Mouse (Mus musculus) neural tube, embryonic 11.5 days (tissue): ENCODE measurements around the gene Sgf29. TPM values are rescaled to one million over a fixed set of nuclear protein-coding genes. Genes with fewer than 3 reads are reported as not detected.

Source experiments
- ATAC-seq: fragments of 200-750 bp; cut with Nextera tagmentation; 2 replicates; pipeline ENCODE4 v1.8.0; 2017; ENCODE audit warnings: moderate number of reproducible peaks, mild to moderate bottlenecking, moderate TSS enrichment, moderate library complexity; ENCODE audit not compliant: insufficient read depth, low FRiP score, low TSS enrichment
- DNase-seq: peaks from one replicate; pipeline ENCODE4 v3.0.0-alpha.2; 2015; ENCODE audit warnings: low spot score
- H3K27ac ChIP-seq: fragments of 300-500 bp; sonication (generic); 2 replicates; pipeline ENCODE4 v1.5.1; 2014; ENCODE audit warnings: low read depth, mild to moderate bottlenecking, low read length
- H3K27me3 ChIP-seq: fragments of 300-500 bp; sonication (generic); 2 replicates; pipeline ENCODE4 v1.6.1; 2014; ENCODE audit warnings: mild to moderate bottlenecking, low read length, mixed read lengths; ENCODE audit not compliant: control insufficient read depth, insufficient read depth
- H3K36me3 ChIP-seq: fragments of 300-500 bp; sonication (generic); 2 replicates; pipeline ENCODE4 v1.6.1; 2014; ENCODE audit warnings: mild to moderate bottlenecking, low read length, moderate library complexity, mixed read lengths; ENCODE audit not compliant: control insufficient read depth, insufficient read depth
- H3K4me1 ChIP-seq: fragments of 300-500 bp; sonication (generic); 2 replicates; pipeline ENCODE4 v1.6.1; 2014; ENCODE audit warnings: low read length, mixed read lengths; ENCODE audit not compliant: control insufficient read depth, insufficient read depth
- H3K4me2 ChIP-seq: fragments of 300-500 bp; sonication (generic); 2 replicates; pipeline ENCODE4 v1.6.1; 2014; ENCODE audit warnings: low read depth, mild to moderate bottlenecking, moderate library complexity
- H3K4me3 ChIP-seq: fragments of 300-500 bp; sonication (generic); 2 replicates; pipeline ENCODE4 v1.5.1; 2014; ENCODE audit warnings: low read depth, low read length
- H3K9ac ChIP-seq: fragments of 300-500 bp; sonication (generic); 2 replicates; pipeline ENCODE4 v1.6.1; 2014; ENCODE audit warnings: mild to moderate bottlenecking, low read length
- H3K9me3 ChIP-seq: fragments of 300-500 bp; sonication (generic); 2 replicates; pipeline ENCODE4 v1.6.1; 2016; ENCODE audit warnings: low read length; ENCODE audit not compliant: control insufficient read depth
- WGBS: fragments of 180-500 bp; shearing (Covaris S2); extraction: QIAGEN DNeasy Blood & Tissue Kit; methylation state at CpG from one replicate; pipeline ENCODE4 v1.1.7; 2014; 5-methylcytosine and 5-hydroxymethylcytosine counted together
- polyA plus RNA-seq: library from polyadenylated mRNA; unstranded; fragments of >200 nt; fragmentation: Nextera tagmentation; extraction: Ambion mirVana; gene quantifications from 2 replicates; pipeline ENCODE4 v1.2.1, GENCODE M21; 2014

The Sgf29 gene
- polyA plus RNA-seq, 1 experiment from 2014 or later, result 63.1 TPM

DNA sequence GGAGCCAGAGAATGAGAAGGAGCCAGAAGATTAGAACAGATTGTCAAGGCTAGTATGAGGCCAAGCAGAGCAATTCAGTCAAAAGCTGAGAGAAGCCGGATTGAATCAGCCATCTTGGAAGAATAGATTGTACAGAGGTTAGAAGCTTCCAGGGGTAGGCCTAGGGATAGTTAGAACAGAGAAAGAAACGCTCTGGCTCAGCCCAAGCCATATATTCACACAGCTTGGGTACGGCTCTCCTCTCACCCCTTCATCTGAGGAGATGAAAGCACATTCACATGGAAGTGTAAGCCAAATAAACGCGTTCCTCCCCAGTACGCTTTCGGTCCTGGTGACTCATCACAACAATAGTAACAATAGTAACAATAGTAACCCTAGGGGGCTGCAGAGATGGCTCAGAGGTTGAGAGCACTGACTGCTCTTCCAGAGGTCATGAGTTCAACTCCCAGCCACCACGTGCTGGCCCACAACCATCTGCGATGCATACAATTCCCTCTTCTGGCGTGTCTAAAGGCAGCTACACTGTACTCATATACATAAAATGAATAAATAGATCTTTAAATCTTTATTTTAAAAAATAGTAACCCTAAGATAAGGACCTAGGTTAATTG lies 45.4 kb downstream of the Sgf29 start:
- DNase-seq, result no peak
- H3K27ac ChIP-seq, result peak overlapping the region; percentile 92; the same call in 1 of the 2 replicates
- H3K9ac ChIP-seq, result no peak overlapping the region
- peak overlapping the region; percentile 95 for H3K4me2 ChIP-seq
- H3K4me1 ChIP-seq, result peaks cover 7% of the 10 kb centered on the region
- peak overlapping the region; percentile 83 for H3K4me3 ChIP-seq
- 21% methylated on average over 10 of the region's 10 CpGs for WGBS
- peaks cover 4% of the 10 kb centered on the region; the same call in 1 of the 2 replicates for H3K36me3 ChIP-seq
- H3K27me3 ChIP-seq, result no peaks in the 10 kb centered on the region
- H3K9me3 ChIP-seq, result no peaks in the 10 kb centered on the region
- ATAC-seq, result no peak

DNA sequence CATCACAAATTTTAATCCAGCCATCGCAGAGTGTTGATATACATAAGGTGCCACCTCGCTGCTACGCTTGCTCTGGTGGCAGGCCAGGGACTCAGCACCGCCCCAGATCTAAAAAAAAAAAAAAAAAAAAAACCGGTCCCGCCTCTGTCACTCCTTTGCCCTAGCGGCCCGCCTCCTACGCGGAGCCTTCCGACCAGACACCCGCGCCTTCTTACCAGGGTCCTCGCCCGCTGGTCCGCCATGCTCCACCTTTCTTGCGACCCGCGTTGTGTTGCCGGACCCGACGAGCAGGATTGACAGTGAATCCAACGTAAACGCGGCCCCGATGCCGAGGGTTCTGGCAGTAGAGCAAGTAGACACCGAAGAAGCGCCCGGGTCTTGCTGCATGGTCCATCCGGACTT lies 46.1 kb downstream of the Sgf29 start, which contains the start of gene Bola2:
Bola2 (plus strand) TSS at position 192 of the 402 bp plus-strand sequence.
- H3K9ac ChIP-seq, result peak within 1 kb of the TSS; percentile 85
- peak within 1 kb of the TSS; percentile 92 for H3K27ac ChIP-seq
- no peaks in the 10 kb centered on the region for H3K9me3 ChIP-seq
- H3K27me3 ChIP-seq, result no peaks in the 10 kb centered on the region
- H3K4me1 ChIP-seq, result peaks cover 7% of the 10 kb centered on the region
- H3K4me3 ChIP-seq, result peak within 1 kb of the TSS; percentile 83
- ATAC-seq, result peak; percentile 61
- peaks cover 2% of the 10 kb centered on the region; the same call in 1 of the 2 replicates for H3K36me3 ChIP-seq
- DNase-seq, result no peak
- H3K4me2 ChIP-seq, result peak within 1 kb of the TSS; percentile 95
- under 1% methylated on average over 31 of the region's 31 CpGs for WGBS

DNA sequence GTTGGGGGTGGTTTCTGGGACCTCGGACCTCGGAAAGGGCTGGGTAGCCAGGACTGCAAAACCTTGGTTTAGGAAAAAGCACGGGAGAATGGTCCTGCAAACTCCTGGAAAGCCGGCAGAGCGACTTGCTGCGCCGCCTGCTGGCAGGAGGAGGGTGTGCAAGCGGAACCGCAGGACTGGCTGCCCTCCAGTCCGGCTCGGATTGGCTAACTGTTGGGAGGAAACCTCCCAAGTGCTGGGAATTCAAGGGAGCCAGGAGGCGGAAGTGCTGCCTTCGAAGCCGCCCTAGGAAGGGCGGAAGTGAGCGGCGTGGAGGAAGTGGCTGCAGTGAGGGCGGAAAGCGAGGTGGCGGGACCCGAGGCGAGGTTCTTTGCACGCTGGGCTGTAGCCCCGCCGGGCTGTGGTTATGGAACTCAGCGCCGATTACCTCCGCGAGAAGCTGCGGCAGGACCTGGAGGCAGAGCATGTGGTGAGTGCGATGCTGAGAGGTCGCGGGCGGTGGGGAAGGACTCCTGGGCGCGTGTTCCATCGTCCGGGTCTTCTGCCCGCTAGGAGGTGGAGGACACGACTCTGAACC lies 46.6 kb downstream of the Sgf29 start, which contains the start of gene Slx1b:
Slx1b (minus strand) TSS at position 154 of the 577 bp plus-strand sequence.
- Histone ChIP-seq H3K9ac (peak within 1 kb of the TSS; percentile 85), H3K27me3 (no peaks in the 10 kb centered on the region), H3K4me2 (peak within 1 kb of the TSS; percentile 95), H3K4me3 (peak within 1 kb of the TSS; percentile 83), H3K9me3 (no peaks in the 10 kb centered on the region), H3K36me3 (peaks cover 2% of the 10 kb centered on the region; the same call in 1 of the 2 replicates), H3K27ac (peak within 1 kb of the TSS; percentile 92), H3K4me1 (peaks cover 7% of the 10 kb centered on the region)
- under 1% methylated on average over 40 of the region's 40 CpGs for WGBS
- DNase-seq (peak; percentile 97), ATAC-seq (peak; percentile 94)

DNA sequence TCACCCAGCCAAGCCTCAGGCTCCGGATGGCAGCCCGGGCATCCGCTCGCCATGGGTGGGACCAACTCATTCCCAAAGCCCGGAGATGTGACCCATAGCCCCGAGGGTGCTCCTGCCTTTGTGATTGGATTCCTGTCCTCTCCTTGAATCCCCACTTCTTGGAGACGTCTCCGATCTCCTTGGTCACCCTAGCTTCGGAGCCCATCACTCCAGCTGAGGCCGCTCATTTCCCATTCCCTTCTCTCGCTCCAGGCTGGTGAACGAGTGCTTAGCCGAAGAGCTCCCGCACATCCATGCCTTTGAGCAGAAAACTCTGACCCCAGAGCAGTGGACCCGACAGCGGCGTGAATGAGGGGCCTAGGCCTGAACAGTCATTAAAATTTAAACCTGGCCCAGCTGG lies 47.2 kb downstream of the Sgf29 start:
- no peak for ATAC-seq
- peak overlapping the region; percentile 95 for H3K4me2 ChIP-seq
- H3K4me3 ChIP-seq, result peak overlapping the region; percentile 83
- no peak for DNase-seq
- H3K27ac ChIP-seq, result no peak overlapping the region
- 5% methylated on average over 17 of the region's 17 CpGs for WGBS
- H3K36me3 ChIP-seq, result peaks cover 2% of the 10 kb centered on the region; the same call in 1 of the 2 replicates
- H3K27me3 ChIP-seq, result no peaks in the 10 kb centered on the region
- H3K4me1 ChIP-seq, result peaks cover 7% of the 10 kb centered on the region
- H3K9me3 ChIP-seq, result no peaks in the 10 kb centered on the region
- peak overlapping the region; percentile 74 for H3K9ac ChIP-seq

DNA sequence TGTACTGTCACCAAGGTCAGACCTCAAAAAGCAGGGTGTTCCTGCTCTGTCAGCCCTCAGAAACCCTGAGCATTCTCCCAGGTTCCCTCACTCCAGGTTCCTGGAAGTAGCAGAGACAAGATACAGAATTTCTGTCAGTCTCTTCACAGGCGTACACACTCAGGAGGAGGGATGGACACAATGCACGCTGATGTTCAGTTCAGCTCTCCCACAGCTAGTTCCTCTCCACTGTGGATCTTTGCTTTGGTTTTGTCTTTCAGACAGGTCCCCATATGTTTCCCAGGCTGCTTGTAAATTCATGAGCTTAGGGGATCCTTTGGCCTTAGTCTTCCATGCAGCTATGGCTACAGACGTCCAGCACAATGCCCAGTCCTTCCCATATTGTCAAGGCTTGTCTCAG lies 47.8 kb downstream of the Sgf29 start:
- H3K36me3 ChIP-seq, result no peaks in the 10 kb centered on the region; the same call in 1 of the 2 replicates
- H3K27ac ChIP-seq, result no peak overlapping the region
- 82% methylated on average over 3 of the region's 3 CpGs for WGBS
- peak overlapping the region; percentile 95 for H3K4me2 ChIP-seq
- peak overlapping the region; percentile 83 for H3K4me3 ChIP-seq
- H3K9ac ChIP-seq, result peak overlapping the region; percentile 74
- H3K27me3 ChIP-seq, result no peaks in the 10 kb centered on the region
- ATAC-seq (no peak), DNase-seq (no peak)
- H3K4me1 ChIP-seq, result peaks cover 7% of the 10 kb centered on the region
- no peaks in the 10 kb centered on the region for H3K9me3 ChIP-seq

DNA sequence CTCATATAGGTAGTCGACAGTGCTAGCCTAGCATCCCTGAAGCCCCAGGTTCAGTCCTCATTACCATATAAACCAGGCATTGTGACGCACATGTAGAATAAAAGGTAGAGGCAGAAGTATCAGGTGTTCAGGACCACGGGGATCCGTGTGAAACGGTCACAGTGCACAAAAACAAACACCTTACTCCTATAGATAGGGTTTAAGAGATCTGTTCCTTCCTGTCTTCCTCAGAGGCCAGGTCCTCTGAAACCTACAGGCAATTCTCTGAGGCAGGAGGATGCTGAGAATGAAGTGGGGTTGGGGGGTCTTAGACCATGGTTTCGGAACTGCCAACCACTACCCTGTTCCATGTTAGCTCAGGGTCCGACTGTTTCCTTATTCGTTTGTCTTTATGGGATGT lies 48.7 kb downstream of the Sgf29 start:
- H3K36me3 ChIP-seq, result no peaks in the 10 kb centered on the region
- no peaks in the 10 kb centered on the region for H3K9me3 ChIP-seq
- WGBS, result 95% methylated on average over 8 of the region's 8 CpGs
- H3K4me2 ChIP-seq, result no peak overlapping the region
- H3K4me1 ChIP-seq, result peaks cover 7% of the 10 kb centered on the region
- ATAC-seq (no peak), DNase-seq (no peak)
- H3K27me3 ChIP-seq, result no peaks in the 10 kb centered on the region
- no peak overlapping the region for H3K27ac ChIP-seq
- H3K9ac ChIP-seq, result no peak overlapping the region
- H3K4me3 ChIP-seq, result no peak overlapping the region

DNA sequence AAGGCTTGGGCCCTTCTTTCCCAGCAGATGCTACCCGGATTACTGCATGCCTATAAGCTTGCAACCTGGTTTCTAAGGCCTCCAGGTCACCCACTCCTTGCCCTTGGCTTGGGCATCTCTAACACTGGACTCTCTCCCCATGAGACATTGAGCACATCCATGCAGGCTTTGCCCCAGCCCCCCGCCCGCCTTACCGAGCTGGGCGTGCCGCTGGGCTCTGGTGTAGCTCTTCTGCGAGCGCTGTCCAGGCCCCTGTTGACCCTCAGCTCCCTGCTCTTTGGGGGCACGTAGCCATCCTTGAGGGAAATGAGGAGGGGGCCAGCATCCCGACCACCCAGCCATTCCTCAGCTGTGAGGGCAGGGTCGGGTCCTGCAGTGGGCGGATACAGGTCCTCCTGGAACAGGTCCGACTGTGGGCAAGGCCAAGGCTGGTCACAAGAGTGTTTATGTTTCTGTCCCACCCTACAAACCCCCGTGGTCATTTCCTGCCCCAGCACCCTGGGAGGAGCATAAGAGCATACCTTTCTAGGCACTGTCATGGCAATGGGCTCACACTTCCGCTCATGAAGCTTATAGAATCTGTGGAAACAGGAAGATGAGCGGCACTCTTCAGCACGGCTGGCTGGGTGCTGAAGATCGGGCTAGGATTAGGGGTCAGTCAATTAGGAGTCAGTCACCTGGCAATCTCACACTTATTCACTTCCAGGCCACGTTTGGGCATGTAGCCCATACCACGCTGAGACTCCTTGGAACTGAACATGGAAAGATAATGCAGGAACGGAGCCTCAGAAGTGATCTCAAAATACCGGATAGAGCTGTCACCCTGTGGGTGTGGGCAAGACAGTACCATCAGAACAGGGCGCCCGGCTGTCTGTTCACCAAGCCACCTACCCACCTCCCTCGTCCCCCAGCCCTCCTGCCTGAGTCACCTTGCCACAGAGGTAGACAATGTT lies 51.2 kb downstream of the Sgf29 start:
- H3K9ac ChIP-seq, result no peak overlapping the region
- peaks cover 19% of the 10 kb centered on the region for H3K4me1 ChIP-seq
- no peak for ATAC-seq
- no peak overlapping the region for H3K27ac ChIP-seq
- H3K4me2 ChIP-seq, result no peak overlapping the region
- H3K36me3 ChIP-seq, result no peaks in the 10 kb centered on the region
- no peak for DNase-seq
- H3K27me3 ChIP-seq, result 0 out of 2 replicates have a peak, but pooled peaks cover 5% of the 10 kb centered on the region
- WGBS, result 84% methylated on average over 25 of the region's 25 CpGs
- H3K4me3 ChIP-seq, result no peak overlapping the region
- no peaks in the 10 kb centered on the region for H3K9me3 ChIP-seq

DNA sequence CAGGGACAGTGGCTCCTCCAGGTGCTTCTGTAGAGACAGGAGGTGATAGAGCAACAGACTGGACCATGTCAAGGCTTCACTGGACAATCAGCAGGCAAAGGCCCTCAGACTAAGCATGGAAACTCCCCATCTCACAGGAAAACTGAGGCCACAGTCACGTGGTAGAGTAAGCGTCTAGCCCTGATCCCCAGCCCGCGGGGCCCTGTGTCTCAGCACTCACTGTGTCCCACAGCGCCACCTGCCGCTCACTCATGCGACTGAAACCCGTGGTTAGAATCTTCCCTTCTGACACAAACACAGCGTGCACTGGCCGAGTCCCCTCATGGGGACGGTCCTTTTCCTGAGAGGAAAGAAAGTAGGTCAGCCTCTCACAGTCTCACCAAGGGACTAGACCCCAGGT lies 52.0 kb downstream of the Sgf29 start:
- Histone ChIP-seq H3K4me3 (no peak overlapping the region), H3K9me3 (no peaks in the 10 kb centered on the region), H3K4me1 (peaks cover 19% of the 10 kb centered on the region), H3K27ac (no peak overlapping the region), H3K9ac (no peak overlapping the region), H3K27me3 (0 out of 2 replicates have a peak, but pooled peaks cover 5% of the 10 kb centered on the region), H3K4me2 (no peak overlapping the region), H3K36me3 (no peaks in the 10 kb centered on the region)
- ATAC-seq (peak; percentile 45; the same call in 1 of the 2 replicates), DNase-seq (peak; percentile 87)
- WGBS, result 1% methylated on average over 11 of the region's 11 CpGs
